Mouse (Mus musculus) heart, postnatal 0 days (tissue): ENCODE results near the gene Zbtb38.

Source experiments
- CTCF ChIP-seq: IDR thresholded peaks from 2 replicates; pipeline ENCODE4 v1.5.1; 2016; ENCODE audit warnings: antibody characterized with exemption, control low read depth, low read depth
- EP300 ChIP-seq: IDR thresholded peaks from 2 replicates; pipeline ENCODE4 v1.6.1; 2016; ENCODE audit warnings: antibody characterized with exemption, low read depth

GRCm38 (mm10) chr9:96720510-96721162 is 32.0 kb downstream of the Zbtb38 start:
- TF ChIP-seq EP300 (no peak), CTCF (no peak)
